Mouse (Mus musculus) adrenal gland, postnatal 36 days (tissue): ENCODE results near the gene Snx5. TPM values are rescaled to one million over a fixed set of nuclear protein-coding genes. Genes with fewer than 3 reads are reported as not detected.

Experiments used
- DNase-seq, 2 experiments: peaks; one replicate each; pipeline ENCODE4 v3.0.0; 2021; ENCODE audit warnings: mixed read lengths in 1 of 2
- long read RNA-seq, 2 experiments: library from polyadenylated mRNA; stranded (forward); transcript quantifications; one replicate each; pipeline ENCODE4 v2.0.0; 2021; ENCODE audit warnings: borderline sequencing depth in 2 of 2
- total RNA-seq, 2 experiments: library from RNA; stranded (reverse); gene quantifications; 2 replicates each; pipeline ENCODE4 v1.2.3; 2021

Gene Snx5
- 100 to 1,000 TPM in 1 of 2 experiments, 10 to 100 TPM in 1; 93.4 to 105 TPM for total RNA-seq
- long read RNA-seq, experiment 1, transcript Snx5-202 (14 exons, 2,512 nt) = minor isoform, 31 of 179 reads
- long read RNA-seq, experiment 1, transcript Snx5-201 (13 exons, 2,419 nt) = major isoform, 114 of 179 reads
- long read RNA-seq, experiment 1, partial matches to known transcripts = 8 of 179 reads
- long read RNA-seq, experiment 1, other reads (novel, unspliced or antisense) = 26 of 179 reads
- long read RNA-seq, experiment 2, transcript Snx5-201 (13 exons, 2,419 nt) = major isoform, 27 of 48 reads
- long read RNA-seq, experiment 2, transcript Snx5-202 (14 exons, 2,512 nt) = minor isoform, 12 of 48 reads
- long read RNA-seq, experiment 2, partial matches to known transcripts = 1 of 48 reads
- long read RNA-seq, experiment 2, other reads (novel, unspliced or antisense) = 8 of 48 reads

DNA sequence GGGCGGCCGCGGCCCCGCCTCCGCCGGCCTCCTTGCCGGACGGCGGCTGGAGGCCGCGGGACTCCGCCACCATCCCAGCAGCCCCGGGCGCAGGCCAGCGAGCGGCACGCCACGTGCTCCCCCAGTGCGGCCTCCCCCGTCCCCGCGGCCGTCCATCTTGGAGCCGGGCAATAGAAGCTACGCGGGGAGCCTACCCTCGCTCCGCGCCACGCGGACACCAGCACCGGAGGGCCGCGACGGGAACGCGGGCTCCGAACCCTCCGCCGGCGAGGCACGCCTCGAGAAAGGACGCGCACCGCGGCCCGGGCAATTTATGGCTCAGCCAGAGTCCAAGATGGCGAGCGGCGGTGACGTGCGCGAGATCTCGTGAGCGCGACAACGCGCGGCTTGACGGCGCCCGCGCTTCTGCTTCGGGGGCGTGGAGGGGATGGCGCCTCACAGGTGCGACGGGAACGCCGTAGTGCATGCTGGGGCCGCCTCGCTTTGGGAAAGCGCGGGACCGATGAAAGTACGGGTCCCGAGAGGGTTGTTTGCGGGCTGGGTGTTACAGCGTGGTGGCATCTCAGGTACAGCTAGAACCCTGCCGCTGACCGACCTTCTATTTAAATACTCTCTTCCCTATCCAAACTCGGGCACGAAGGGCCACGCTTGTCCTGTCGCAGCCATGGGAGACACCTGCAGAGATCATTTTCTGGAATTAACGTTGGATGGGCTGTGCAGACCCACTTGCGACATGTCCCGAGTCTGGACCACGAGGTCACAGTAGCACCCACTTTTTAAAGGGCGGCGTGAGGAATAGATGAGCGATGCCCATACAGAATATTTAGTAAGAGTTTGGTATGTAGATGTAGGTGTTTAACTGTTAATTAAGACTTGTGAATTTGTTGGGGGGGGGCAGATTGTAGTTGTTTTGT is at the start of gene Snx5, which contains the start of gene Mgme1:
TSS of gene Snx5 (minus strand) at position 400 of the 914 bp plus-strand sequence.
TSS of gene Mgme1 (plus strand) at position 157 of the 914 bp plus-strand sequence.
- DNase-seq = peak; percentile 94 to 95

DNA sequence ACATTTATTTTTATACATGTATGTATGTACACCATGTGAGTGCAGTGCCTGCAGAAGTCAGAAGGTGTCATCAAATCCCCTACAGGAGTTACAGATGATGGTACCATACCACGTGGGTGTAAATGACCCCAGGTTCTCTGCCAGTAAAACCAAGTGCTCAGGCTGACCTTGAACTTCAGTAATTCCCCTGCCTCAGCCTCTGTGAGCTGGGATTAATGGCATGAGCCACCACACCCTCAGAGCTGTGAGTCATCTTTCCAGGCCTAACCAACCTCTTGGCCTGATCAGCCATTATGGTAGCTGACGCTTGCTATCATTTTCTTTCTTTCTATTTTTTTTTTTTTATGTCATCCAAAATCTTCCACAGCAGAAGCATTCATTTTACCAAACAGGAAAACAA is 40.7 kb upstream of the Snx5 start:
- DNase-seq = no peak

DNA sequence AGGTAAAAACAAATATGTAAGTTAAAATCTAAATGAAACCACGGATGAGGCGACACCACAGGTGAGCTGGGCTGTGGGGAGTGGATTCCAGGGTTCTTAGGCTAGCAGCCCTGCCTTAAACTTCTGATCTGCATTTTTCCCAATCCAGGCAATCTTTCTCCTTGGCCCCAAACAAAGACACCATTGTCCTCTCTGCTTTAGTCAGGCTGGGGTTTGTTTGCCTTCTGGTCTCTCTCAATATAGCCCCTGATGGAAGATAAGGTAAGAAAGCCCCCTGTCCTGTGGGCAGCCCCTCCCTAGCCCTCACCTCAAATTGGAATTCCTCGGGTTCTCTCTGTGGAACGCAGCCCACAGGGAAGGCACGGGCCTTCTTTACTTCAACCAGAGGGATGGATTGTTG is 39.6 kb upstream of the Snx5 start:
- DNase-seq = no peak

DNA sequence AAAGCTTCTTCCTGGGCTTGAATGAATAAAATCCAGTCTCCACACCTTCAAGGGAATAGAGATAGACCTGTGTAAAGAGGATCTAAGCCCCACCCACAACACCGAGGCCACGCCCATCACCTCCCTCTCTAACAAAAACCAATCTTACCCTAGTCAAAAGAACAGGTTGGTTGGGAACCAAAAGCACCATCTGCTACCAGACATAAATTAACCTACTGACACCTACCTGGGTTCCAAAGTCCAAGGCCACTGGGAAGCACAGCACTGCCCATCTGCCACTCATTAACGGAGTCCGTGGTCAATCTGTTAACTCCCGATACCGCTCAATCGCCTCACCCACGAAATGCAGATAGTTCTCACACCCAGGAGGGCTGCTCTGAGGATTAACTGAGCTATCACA is 37.9 kb upstream of the Snx5 start:
- DNase-seq = no peak

DNA sequence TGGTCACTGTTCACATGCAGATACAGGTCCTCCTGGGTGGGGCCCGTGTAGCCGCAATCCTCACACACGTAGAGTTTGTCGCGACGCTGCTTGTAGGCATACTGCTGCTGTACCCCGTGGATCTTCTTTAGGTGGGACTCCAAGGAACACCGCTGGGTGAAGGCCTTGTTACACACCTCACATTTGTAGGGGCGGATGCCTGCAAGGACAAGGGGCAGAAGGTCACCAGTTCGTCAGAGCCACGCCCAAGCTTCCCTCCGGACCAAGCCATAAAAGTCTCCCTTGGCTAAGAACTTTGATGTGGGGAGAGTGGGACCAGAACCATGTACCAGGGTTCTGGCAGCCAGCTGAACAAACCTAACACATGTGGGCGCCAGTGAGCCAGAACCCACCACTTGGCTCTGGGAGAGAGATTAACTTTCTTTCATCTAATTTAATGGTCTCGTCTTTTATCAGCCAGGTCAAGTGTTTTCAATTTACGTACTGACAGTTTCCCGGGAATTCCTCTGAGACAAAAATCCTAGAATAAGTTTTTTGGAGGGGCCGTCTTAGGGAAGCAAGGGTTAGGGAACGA is 35.1 kb upstream of the Snx5 start:
- peak in 1 of 2 experiments; percentile 13 for DNase-seq

DNA sequence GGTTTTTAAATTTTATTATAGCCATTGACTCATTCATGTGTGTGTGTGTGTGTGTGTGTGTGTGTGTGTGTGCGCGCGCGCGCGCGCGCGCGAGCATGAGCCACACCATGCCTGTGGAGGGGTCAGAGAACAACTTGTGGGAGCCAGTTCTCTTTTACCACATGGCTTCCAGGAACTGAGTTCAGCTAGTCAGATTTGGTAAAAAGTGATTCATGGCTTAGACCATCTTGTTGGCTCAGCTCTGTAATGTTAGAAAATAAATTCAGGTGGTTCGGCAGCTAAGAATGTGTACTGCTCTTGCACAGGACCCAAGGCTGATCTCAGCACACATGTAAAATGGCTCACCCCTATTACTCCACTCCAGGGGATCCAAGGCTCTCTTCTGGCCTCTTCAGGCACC is 30.4 kb upstream of the Snx5 start:
- no peak for DNase-seq

DNA sequence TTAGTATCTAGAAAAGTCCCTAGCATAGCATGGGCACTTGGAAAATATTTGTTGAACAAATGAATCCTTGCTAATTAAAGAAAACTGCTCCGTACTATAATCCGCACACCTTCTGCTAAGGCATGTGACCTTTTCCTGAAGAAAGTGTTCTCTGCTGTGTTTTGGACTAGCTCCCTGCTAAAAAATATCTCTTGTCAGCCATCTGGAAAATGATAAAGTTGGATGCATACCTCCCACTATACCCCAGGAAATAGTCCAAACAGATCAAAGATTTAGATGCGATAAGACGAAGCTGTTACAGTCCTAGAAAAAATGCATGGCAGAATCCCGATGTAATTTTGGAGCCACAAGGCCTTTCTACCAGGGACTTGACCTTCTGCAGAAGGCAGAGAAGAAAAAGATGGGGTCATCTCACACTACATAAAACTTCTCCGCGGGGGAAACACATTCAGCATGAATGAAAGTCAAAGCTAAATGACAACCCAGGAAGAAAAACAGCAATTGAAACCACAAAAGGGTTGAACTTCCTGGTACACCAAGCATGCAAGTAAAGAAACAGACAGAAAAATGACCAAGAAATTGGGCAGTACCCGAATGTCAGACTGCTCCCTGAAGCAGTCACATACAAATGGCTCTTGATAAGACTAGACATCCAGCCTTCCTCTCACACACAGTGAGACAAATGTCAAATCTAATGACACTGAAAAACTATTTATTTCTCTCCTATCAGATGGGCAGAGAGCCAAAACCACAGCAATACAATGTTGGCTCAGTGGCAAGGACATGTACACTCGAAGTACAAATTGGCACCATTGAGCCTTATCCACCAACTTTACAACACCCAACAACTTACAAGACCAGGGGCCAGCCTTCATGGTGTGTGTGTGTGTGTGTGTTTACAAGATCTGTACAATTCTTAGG is 29.3 kb upstream of the Snx5 start:
- DNase-seq = peak; percentile 45 to 47

DNA sequence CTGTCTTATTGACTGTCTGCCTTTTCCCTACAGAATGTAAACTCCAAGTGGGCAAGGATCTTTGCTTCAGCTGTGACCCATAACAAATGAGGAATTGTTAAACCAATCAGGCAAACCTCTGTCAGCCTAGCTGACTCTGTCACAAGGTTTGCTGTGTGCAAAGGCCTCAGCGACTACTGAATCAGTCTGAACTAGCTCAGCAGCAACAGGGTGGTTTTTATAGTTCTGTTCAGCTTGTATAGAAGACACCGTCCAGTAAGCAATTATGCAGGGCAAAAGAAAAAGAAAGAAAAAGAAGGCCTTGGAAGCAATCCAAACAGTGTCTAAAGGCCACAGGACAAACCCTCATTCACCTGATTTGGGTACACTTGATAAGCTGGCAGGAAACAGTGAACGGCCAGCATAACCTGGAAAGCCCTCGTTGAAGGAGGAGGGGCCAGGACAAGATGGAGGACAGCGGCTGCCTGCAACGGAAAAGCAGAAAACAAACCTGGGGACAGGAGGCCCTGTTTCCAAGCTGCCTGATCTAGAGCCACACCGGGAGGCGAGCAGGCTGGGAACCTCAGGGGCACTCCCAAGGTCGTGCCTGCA is 24.5 kb upstream of the Snx5 start:
- peak in 1 of 2 experiments; percentile 17 for DNase-seq

DNA sequence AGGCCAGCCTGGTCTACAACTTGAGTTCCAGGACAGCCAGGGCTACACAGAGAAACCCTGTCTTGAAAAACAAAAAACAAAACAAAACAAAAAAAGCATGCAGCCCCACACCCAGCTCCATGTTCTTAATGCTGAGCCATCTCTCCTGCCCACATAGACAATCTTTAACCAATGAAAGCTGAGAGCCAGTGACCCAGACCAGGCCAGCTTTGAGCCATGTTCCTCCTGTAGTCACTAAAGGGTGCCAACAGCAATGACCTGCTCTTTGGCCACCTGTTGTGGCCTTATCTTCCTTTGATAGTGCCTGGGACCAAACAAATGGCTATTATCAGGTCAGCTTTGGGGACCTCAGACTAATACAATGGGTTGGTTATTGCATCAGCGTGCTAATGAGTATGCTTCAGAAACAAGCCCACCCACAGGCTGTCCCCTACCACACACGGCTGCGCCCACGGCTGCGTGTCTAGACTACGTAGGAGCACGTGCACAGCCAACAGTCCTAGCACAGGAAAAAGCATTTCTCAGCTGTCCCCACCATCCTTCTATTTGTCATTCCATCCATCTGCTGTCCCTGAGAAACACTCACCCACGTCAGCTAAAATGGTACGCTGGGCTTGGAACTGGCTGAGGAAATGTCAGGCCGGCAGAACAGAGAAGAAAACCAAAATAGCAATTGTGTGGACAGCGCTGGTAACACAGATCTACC is 21.0 kb upstream of the Snx5 start:
- no peak for DNase-seq

DNA sequence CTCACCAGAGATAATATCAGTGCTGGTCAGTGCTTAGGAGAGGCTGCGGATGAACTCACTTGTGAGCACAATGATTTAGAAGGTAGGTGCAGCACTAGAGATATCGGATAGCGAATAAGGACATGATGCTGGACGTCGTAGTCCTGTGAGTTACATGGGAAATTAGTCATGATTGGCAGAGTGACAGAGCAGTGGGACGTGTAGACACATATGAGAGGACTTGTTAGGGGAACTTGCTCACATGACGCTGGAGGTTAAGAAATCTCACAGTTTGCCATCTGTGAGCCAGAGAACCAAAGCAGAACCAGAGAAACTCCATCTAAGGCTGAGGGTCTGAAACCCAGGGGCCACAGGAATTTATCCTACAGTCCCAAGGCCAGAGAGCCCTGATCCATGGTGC is 19.6 kb upstream of the Snx5 start:
- no peak for DNase-seq

DNA sequence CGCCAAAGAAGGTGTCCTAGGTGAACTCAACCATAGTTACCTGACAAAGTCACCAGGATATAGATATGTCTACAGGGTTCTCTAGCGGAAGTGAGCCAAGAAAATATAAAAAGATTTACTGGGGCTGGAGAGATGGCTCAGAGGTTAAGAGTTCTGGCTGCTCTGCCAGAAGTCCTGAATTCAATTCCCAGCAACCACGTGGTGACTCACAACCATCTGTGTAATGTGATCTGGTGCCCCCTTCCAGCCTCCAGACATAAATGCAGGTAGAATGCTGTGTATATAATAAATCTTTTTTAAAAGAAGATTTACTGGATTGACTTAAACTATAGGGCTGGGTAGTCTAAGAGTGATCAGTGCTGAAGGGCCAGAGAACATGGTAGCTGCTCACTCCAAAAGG is 10.7 kb upstream of the Snx5 start:
- DNase-seq = no peak

DNA sequence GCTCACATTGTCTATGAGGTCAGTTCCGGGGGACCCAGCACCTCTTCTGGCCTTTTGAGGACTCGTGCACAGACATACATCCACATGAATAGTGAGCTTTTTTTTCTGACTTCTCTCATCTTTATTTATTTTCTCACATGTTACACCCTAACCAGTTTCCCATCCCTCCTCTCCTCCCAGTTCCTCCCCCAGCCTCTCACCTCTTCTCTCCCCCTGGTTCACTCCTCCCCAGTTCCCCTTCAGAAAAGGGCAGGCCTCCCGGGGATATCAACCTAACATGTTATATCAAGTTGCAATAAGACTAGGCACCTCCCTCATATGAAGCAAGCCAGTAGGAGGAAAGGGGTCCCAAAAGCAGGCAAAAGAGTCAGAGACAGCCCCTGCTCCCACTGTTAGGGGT is 9.9 kb upstream of the Snx5 start:
- no peak for DNase-seq

DNA sequence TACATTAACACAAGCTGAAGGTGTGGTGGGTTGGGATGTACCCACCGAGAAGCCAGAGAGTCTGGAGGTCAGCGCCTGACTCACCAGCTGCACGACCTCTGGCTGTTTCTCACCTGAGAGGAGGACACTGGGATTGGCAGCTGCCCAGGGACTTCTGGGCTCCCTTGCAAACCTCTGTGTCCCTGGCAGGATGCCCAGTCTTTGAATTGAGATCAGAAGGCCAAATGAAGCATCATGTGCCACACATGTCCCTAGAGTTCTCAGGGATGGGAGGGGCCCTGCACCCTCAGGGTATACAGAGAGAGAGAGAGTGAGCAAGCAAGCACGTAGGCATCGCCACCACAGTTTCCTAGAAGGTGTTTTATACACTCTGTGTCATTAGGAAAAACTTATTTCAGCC is 9.0 kb upstream of the Snx5 start:
- DNase-seq = peak; percentile 94 to 95

DNA sequence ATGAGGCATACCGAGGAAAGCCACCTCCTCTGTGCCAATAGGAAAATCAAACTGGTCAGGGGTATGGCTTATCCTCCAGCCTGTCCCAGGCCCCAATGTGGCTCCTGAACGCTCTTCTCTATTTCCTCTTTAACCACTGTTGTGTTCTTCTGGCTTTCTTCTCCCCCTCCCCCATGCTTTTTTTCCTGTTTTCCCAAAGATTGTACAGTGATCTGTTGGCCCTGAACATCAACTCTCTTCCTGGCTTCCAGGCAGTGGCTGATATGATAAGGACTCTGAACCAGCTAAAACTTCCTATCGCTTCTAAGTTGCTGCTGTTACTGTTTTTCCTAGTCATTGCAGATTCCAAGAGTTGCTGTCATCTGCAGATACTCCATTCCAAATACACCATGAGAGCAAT is 6.2 kb upstream of the Snx5 start:
- DNase-seq = no peak

DNA sequence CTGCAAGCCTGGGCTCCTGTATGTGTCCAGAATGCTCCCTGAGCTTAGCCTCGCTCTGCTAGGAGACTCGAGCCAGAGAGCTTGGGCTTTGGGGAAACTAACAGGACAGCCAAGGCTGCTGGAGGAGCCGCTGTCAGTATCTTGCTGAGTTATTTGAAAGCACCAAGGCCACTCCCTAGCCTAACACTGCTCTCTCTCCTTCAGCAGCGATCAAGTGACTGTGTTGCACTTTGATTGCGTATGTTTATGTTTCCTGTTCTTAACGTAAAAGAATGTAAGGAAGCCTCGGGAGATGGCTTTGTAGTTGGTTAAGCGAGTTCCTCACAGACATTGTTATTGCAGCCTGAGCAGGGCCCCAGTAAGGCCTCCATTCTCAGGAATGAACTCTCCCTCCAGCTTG is 4.0 kb upstream of the Snx5 start:
- peak; percentile 58 to 63 for DNase-seq

DNA sequence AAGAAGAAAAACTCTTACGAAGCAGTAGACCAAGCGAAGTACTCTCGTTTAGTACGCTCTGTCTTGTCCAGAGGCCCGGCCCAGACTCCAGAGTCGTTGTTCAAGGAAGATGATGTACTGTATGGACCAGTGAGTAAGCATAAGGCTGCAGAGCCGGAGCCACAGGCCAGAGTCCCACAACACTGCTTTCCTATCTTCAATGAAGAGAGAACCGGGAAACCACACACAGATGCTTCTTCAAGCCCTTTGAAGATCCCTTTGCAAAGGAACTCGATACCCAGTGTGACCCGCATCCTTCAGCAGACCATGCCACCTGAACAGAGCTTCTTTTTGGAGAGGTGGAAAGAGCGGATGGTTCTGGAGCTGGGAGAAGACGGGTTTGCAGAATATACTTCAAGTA is 1.4 kb upstream of the Snx5 start:
- DNase-seq = no peak

DNA sequence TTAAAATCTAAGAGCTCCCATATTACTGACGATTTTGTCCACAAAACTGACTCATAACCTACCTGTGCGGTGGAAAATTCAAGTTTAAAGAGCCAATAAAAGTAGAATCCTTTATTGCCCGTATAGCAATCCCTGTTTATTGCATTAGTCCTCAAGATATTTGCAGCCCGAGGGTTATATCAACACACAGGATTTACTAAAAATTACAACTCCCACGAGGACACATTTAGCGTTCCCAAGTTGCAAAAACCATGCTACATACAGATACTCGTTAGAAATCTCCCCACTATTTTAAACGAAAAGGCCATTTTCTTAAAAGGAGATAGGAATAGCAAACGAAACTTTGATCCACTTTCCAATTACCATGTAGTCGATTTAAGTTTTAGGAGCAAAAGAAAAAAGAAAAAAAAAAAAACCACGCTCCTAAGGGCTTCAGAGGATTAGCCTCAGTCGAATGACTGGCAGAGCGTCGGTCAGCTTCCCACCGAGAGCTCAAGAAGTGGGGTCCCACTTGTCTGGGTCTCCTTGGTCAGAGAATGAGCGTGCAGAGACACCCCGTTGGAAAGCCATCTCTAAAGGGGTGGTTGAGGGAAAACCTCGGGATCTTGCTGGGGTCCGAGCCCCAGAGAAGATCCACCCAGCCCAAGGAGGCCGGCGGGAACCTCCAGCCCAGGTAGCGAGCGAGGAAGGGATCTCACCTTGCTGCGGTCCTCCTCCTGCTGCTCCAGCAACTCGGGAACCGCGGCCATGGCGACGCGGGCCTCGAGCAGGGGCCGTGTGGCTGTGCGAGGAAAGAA is 829 bp downstream of the Snx5 start:
- no peak for DNase-seq

DNA sequence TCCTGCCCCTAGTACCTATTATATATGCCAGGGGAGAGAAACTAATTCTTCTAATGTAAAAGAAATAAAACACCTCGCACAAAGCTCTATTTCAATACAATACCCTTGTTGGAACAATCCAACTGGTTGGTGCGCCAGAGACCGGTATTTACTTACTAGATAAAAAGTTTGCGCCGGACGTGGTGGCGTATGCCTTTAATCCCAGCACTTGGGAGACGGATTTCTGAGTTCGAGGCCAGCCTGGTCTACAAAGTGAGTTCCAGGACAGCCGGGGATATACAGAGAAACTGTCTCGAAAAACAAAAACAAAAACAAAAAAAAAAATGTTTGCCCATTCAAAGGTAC is 1.4 kb downstream of the Snx5 start:
- DNase-seq = no peak

DNA sequence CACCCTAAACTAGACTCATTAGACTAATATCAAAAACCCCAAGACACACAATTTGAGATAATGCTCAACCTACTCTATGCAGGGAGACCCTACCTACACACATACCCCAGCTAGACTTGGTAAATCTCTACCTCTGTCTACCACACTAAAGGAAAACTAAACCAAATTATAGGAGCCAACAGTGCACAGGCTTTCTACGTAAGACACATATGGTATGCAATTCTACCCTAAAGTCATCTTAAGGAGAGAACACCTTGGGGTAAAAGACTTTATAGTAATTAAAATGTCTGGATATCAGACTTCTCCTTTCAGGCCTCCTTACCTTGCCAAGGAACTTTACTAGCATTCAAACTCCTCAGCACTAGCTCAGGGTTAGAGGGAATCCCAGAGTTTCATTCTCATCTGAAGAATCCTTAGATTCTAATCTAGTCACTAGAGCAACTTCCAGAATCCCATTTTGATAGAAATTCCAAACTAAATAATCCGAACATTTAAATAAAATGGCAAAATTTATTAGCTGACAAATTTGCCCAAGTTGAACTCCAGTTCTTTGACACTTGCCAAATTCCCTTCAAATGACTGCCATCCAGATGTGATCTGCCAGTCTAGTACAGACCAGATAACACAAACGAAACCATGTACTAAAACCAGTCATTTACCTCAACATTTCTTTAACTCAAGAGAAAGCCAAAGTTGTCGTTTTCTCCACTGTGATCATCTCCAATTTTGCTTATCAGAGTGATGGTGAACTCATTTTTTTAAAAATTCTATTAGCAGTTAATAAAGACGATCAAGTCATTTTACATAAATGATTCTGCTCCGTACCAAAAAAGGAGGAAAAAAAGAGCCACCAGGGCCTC is 2.0 kb downstream of the Snx5 start:
- DNase-seq = no peak
